Mouse (Mus musculus) cerebellum, postnatal 25 days (tissue): ENCODE results near the gene Dync1i1.
A peak's percentile ranks its signal among the peaks of the same experiment; 100 is the strongest.

Source experiments
- DNase-seq, 2 experiments: peaks; one replicate each; pipeline ENCODE4 v3.0.0; 2021; ENCODE audit warnings: mixed read lengths in 2 of 2

Gene Dync1i1

DNA sequence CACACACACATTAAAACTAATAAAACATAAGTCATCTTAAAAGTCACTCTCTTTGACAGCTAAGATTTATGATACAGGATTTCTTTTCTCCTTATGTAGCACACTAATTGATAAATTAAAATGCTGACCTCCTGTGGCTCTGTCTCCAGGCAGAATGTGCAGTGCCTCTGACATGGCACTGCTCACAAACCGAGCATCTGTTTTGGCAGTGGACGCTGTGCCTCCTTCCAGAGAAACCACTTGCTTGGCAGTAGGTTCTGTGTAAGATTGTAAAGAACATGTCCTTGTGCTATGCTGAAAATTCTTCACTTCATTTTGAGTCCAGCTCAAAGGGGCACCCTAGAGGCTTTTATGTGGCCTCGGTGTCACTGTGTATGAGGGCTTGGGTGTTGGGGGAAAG, 50.0 kb downstream of the Dync1i1 start:
- DNase-seq: peak; percentile 45 to 63

DNA sequence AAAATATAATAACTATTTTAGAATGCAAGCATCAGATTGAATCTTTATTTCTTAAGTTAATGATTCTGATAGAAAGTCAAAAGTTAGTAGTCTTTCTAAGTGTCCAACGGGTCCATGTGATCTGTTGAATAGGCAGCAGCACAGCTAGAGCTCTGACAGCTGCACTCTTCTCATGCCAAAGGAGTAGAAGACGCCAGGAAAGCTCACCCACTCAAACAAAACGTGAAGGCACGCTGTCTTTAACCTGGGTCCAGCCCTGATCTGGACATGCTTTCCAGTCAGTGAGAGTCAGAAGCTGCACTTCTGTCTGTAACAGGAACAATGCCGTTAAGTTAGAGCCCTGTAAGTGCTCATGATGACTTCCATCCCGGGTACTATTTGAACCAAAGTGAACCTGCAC, 56.3 kb downstream of the Dync1i1 start:
- DNase-seq: no peak

DNA sequence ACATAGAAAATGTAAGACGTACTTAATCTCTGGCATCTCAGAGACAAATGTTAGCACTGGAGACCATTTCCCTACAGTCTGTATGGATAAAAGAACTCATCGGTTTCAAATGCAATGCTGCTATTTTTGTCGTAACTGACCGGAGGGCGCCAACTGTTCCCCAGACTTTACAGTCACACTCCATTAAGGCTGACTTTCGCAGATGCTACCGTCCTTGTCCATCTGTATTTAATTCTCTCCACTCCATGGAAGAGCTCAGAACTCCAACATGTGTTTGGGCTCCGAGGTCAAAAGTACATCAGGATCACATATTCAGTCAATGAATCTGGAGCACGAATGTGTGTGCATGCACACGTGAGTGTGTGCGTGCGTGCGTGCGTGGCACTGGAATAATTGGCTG, 58.4 kb downstream of the Dync1i1 start:
- DNase-seq: no peak

GRCm38 (mm10) chr6:5790607-5791006, 65.2 kb downstream of the Dync1i1 start:
- DNase-seq: no peak

DNA sequence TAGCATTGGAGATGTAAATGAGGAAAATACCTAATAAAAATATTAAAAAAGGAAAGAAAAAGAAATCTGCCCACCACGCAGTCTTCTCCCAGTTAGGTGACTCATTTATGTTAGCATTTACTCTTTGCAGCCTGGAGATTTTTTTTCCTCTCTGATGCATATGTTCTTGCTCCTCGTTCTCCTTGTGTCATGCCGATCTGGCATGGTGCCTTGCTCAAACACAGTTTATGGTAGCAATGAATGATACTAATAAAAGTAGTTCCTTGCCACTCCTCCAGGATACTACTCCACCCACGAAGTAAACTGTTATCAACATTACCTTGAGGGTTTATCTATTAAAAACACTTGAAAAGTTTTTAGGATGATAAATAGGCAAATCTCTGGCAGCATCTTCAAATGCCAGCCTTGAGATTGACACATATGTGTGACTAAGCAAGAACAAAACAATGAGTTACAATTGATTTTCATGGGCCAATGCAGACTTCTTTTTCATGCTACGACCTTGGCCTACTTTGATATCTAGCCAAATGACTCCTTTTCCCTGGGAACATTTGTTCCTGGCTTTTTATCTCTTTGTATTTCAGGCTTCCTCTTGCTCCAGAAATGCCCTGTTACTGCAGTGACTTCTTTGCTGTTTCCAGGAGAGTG, 68.8 kb downstream of the Dync1i1 start:
- DNase-seq: peak in 1 of 2 experiments; percentile 41

GRCm38 (mm10) chr6:5795314-5795713, 69.9 kb downstream of the Dync1i1 start:
- no peak for DNase-seq

DNA sequence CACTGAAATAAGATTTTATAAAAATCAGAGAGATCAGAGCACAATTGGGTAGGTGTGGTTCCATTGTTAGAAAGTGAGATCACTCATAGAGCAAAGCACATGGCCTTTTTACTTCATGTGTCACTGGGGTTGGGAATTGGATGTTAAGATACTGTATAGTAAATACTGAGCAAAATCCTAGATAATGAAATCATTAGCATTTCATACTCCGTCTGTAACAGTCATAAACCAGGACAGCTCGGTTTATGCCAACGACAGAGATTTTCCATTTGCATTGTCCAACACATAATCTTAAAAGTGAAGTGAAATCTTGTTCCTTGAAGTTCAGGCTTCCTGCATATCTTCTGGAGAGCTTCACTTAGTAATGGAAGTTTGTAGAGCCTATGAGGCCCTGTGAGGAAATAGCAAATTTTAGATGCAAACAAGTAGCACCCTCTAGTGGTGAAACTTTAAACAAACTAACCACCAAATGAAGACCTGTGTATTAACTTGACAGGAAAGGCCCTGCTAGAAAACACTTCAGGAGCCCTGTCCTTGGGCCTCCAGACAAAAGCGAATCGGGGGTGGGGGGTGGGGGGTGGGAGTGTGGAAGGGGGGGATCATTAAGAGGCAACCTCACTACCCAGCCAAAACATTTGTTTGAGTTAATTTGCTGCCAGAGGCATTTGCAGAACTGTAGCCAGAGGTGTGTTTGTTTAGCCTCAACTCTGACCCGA, 76.8 kb downstream of the Dync1i1 start:
- peak; percentile 15 to 18 for DNase-seq

- peak; percentile 47 to 58 for DNase-seq
These were observed 77.5 kb downstream of the Dync1i1 start for GRCm38 (mm10) chr6:5802840-5803491.

- no peak for DNase-seq
These were observed 82.6 kb downstream of the Dync1i1 start for GRCm38 (mm10) chr6:5808008-5808421.

DNA sequence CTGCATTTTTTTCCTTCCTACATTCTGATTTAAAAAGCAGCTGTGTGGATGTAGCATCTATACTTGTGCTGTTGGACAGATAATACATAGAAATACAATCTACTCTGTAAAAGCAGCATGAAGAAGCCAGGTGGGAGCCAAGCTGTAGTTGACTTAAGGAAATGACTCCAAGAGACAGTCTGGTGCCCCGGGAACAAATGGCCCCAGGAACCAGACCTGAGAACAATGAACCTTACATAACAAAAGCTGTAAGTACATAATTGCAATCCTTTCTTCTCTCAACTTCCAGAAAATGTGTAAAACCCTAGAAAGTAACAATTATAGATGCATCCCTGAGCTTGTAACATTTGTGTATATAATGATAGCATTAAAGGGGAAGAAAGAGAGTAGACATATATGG, 86.6 kb downstream of the Dync1i1 start:
- no peak for DNase-seq

DNA sequence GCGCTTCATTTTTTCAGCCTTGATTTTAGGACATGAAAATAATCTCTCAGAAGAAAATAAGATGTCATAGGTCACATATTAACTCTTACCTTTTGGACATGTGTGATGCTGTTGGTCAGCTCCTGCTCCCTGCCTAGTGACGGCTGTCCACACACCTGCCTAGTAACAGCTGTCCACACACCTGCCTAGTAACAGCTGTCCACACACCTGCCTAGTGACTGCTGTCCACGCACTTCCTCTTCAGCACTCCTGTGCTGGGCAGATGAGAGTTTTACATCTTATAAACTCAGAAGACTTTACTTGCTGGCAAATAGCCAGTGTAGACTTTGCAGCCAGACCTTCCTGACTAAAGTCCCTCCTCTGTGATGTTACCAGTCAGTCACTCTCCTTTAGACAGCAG, 94.2 kb downstream of the Dync1i1 start:
- DNase-seq: no peak

DNA sequence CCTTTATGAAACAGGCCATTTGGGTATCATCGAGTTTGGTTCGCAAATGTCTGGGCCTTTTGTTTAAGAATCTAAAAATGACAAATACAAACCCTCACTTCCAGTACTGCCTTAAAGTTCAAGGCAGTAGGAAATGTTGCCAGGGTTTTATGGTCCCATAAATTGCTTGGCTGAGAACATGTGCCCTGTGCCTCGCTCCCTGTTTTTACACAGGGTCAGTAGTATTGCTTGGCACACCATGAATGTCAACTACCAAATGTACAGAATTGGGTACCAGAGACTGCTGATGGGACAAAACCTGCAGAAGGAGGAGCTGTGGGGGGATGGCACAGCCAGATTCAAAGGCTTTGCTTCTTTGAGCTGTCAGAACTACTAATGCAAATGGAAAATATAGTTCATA, 100.0 kb downstream of the Dync1i1 start:
- DNase-seq: no peak

DNA sequence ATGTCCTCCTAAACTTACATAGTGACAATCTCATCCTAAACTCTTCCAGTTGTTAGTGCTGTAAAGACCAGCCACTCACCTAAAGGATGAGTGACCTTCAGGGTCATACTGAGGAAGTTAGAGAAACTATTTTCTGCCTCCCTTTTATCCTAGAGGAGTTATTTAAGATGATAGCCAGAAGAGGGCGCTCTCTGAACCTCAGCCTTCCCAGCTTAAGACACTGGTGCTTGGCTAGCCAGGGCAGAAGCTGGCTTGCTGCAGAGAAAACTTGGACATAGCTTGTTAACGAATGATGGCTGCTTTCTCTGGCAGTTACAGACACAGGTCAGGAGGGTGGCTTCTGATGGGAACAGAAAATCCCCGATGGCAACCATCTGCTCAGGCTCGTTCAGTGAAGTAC, 101.6 kb downstream of the Dync1i1 start:
- DNase-seq: no peak

- no peak for DNase-seq
These were observed 103.1 kb downstream of the Dync1i1 start for GRCm38 (mm10) chr6:5828409-5828974.

GRCm38 (mm10) chr6:5829148-5829547, 103.7 kb downstream of the Dync1i1 start:
- no peak for DNase-seq

- no peak for DNase-seq
These were observed 105.3 kb downstream of the Dync1i1 start for GRCm38 (mm10) chr6:5830717-5831116.

DNA sequence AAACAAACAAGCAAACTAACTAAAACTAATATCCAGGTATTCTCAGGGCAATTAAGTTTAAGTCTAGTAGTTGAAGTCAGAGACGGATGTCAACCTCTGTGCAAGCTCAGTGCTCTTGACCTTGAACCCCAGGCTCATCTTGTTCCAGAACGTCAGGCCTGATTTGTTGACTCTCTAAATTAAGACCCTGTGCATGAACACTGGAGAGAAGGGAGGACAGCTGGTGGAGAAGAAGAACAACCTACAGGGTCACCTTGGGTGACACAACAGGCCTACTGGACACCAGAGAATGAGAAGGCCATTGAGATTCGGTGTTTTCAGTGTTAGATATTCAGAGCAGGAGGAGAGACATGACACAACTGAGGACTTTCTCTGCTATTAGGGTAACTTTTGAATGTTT, 105.8 kb downstream of the Dync1i1 start:
- DNase-seq: no peak

DNA sequence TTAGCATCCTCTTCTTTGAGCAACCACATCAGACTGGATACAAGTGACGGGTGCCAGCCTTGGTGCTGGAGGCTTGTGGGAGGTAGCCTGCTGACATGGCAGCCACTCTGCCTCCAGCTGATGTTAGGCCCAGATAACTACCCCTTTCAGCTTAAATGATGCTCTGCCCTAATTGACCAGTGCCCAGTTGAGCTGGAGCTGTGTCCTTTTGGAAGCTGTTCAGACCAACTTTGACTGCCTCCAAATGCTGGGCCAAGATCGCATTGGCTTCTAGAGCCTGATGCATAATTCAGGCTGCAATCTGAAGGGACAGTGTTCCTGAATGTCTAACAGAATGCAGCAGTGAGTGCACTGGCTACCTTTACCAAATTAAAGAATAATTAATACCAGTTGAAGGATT, 107.4 kb downstream of the Dync1i1 start:
- DNase-seq: no peak

DNA sequence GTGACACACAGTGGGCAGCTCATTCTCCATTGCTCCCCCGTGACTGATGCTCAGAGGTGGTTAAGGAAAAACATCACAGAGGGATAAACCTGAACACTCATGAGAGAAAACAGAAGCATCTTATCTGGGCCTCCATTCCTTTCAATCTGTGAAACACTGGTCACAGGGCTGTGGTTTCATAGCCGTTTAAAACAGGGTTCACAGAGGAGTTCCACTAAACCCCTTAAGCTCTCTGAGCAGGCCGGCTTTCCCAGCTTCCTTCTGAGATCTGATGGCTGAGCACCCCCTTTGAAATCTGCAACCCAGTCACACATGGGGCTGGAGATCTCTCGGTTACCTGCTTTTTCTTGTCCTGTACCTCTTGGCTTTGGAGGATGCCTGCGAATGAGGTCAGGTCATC, 117.0 kb downstream of the Dync1i1 start:
- no peak for DNase-seq

- DNase-seq: no peak
These were observed 120.7 kb downstream of the Dync1i1 start for GRCm38 (mm10) chr6:5846154-5846553.

- DNase-seq: peak in 1 of 2 experiments; percentile 28
These were observed 128.8 kb downstream of the Dync1i1 start for GRCm38 (mm10) chr6:5854048-5854836.

DNA sequence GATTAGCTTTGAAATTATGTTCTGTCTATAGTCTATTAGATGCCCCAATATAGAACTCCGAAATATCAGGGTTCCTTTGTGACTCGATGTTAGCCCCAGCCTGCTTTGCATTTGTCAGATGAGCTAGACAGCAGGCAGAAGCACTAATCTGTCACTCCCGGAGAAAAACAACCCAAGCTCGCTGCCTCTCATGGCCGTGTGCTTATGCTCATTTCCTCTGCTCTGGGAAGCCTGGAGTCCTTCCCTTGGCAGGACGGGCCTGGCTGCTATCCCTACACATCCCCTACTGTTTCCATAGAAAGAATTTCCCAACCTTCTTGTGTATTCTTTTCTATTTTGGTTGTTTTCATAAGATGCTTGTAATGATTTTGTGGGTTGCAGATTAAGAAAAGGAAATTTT, 130.1 kb downstream of the Dync1i1 start:
- DNase-seq: peak in 1 of 2 experiments; percentile 32

GRCm38 (mm10) chr6:5858371-5858770, 132.9 kb downstream of the Dync1i1 start:
- peak; percentile 54 to 75 for DNase-seq
